Mouse (Mus musculus): ENCODE measurements around the gene Slc44a3.

GRCm38 (mm10) chr3:121458545-121459492 lies 73.4 kb downstream of the Slc44a3 start:
- TF ChIP-seq CHD2 (IDR thresholded peaks at IDR 0.05; ENCODE audit: low read depth, low read length) = no peak
- no peak for TF ChIP-seq ZNF384 (IDR thresholded peaks at IDR 0.05; ENCODE audit: low read depth, low read length)
